Mouse (Mus musculus) embryo, embryonic 11.5 days (tissue): Measurements from ENCODE around the gene Gm38655.
"Not testable (repeated sequence)": the region's sequence is repeated elsewhere in the genome, so short reads cannot be mapped to it uniquely, and the experiment has no call there.

Source experiments
- DNase-seq: peaks from one replicate; pipeline ENCODE4 v3.0.0-alpha.2; 2012; ENCODE audit warnings: low read depth, low spot score

The Gm38655 gene

DNA sequence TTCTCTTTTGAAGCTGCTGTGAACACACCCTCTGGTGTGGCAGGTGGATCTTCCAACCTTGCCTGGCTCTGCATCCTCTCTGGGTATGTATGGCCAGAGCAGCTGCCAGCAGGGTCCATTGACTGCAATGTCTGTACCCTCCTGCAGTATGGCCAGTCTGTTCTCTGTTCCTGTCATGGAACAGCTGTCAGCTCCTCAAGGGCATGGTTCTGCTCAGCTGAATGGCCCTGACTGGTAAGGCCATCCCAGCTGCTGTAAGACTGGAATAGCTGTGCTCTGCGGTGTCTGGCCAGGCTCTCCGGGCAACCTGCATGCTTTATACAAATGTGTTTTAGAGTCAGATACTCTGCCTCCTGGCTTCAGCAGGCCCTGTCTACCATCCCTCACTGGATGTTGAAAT lies 5.6 kb downstream of the Gm38655 start:
- DNase-seq: no peak

DNA sequence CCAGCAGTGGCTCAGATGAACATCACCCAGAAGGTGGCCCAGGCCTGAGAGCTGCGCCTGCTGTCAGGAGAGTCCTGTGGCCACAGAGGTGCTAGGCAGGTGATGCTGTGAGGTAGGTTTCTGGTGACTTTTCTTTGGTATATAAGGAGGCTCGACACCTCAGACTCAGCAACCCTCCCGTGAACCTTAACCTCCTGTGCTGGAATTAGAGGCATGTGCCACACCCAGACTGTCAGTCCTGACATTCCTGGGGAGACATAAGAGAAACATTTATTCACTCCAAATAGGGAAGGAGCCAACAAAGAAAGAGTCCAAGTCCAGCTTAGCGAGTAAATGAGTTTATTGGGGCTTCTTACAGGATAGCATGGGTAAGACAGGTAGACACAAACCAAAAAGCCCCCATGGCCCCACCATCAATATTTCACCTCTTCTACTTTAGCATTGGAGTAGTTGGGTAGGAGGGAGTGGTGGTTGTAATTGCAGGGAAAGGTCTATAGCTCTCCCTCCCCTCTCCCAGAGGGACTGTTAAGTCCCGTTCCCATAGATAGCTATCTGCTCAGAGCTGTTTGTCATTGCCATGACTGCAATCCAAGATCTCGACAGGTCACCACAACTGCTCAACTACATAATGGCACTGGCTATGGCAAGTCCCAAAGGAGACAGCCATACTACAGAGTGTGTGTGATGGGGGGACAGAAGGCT lies 9.2 kb downstream of the Gm38655 start:
- no peak for DNase-seq

DNA sequence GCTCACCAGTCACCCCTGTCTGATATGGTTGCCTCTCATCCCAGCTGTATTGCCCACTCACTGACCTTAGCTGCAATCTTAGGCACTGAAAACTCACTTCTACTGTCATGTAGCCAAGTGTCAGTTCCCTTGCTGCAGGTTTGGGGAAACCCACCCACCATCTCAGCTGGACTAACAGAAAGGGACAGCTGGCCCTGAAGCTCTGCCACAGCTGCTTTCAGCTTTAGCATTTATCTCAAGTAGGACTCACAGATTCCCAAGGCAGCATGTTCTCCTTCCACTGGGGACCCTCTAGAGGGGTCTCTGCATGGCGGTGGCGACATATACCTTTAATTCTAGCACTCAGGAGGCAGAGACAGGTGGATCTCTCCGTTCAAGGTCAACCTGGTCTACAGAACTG lies 10.5 kb downstream of the Gm38655 start:
- no peak for DNase-seq

DNA sequence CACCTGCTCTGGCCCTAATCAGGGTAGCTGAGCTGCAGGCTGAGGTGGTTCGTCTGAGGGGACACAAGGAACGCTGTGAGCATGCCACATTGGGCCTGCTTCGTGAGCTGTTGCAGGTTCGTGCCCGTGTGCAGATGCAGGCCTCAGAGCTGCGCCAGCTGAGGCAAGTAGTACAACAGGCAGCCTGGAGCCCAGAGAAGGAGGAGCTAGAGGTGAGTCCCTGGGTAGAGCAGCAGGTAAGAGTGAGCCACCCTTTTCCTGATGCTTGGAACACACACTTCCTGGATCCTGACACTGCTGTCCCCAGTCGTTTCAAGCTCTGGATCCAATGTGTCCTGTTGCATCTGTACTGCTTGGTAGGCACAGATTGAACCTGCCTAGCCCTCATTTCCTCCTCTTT lies 11.9 kb downstream of the Gm38655 start:
- DNase-seq: no peak

DNA sequence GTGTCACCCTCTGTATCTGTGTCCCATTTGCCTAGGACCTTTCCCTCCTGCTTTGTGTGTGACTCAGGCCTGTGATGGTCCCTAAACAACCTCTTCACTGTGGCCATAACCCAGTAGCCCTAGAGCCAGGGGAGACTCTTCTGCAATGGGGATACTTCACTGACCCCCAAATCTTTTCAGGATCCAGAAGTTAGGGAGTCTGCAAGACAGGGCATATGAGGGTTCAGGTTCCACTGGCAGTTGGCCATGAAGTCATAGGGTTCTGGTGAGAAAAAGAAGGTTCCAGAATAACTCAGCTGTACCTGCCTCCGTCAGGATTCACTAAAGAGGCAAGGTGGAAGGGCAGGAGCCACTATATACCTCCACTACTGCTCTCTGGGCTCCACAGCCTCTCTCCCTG lies 13.1 kb downstream of the Gm38655 start, which contains the start of gene Ccdc154:
Gene Ccdc154 (plus strand): TSS at position 301 of the 400 bp plus-strand sequence.
- DNase-seq: no peak

DNA sequence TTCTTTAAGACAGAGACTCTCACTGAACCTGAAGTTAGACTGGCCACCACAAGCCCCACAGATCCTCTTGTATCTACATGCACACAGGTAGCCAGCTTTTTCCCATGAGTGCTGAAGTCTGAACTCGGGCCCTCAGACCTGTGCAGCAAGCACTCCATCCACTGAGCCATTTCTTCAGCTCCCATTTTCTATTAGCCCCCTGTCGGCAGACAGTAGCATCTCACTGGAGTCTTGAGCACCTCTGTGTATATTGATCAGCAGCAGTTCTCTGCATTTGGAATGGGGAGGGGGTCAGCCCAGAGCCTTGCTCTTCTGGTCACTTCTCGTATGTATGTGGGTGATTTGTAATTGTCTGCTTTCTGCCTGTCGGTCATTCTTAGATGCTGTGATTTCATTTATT lies 35.3 kb downstream of the Gm38655 start:
- DNase-seq: no peak

DNA sequence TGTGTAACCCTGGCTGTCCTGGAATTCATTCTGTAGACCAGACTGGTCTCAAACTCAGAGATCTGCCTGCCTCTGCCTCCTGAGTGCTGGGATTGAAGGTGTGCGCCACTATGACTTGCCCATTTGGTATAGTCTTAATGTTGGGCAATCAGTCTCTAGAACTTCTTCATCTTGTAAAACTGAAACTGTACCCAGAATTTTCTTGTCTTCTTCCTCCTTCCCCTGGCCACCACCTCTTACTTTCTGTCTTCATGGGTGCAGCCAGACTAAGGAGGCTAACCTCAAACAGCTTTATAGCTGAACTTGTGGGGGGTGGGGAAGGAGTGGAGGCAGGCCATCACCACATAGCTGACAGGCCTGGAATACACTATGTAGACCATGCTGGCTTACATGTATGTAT lies 36.5 kb downstream of the Gm38655 start:
- DNase-seq: no peak

DNA sequence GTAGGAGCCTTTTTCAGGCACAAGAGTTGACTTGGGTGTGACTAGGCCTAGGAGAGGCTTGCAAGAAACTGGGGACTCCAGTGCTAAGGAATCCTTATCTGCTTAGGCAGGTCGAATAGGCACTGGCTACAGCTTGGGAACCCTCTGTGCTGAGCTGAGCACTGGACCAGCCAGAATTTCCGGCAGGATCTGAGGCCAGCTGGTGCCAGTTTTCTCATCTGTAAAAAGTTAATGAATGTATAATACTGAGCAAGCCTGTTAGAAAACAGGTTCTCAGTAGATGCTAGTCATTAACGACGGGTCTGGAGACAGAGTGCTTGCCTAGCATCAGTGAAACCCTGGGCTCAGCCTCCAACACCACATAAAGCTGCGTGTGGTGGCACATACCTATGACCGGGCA lies 39.6 kb downstream of the Gm38655 start:
- no peak for DNase-seq

DNA sequence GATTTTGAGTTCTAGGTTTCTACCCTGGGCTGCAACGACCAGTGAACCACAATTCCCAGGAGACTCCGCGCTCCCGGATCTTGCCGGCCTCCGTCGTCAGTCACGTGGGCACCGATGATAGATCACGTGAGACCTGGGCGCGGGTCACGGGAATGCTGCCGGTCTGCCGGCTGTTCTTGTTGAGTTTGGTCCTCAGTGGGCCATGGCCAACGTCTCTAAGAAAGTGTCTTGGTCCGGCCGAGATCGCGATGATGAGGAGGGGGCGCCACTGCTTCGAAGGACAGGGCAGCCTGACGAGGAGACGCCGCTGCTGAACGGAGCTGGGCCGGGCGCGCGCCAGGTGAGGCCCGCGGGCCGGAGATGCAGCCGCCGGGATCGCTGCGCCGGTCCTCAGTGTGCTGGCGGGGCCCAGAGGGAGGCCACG lies 42.0 kb downstream of the Gm38655 start, which contains the start of gene Clcn7:
Gene Clcn7 (plus strand): TSS at position 117 of the 424 bp plus-strand sequence.
- DNase-seq: peak; percentile 88

DNA sequence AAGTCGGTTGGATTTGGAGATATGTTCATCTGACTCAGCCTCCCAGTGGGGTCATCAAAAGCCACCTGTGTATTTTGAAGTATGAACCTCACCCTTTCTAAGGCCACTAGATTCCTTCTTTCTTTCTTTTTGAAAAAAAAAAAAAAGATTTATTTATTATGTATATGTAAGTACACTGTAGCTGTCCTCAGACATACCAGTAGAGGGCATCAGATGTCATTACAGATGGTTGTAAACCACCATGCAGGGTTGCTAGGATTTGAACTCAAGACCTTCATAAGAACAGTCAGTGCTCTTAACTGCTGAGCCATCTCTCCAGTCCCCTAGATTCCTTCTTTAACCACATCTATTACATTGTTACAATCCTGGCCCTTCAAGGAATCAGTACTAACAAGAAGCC lies 45.2 kb downstream of the Gm38655 start:
- no peak for DNase-seq

DNA sequence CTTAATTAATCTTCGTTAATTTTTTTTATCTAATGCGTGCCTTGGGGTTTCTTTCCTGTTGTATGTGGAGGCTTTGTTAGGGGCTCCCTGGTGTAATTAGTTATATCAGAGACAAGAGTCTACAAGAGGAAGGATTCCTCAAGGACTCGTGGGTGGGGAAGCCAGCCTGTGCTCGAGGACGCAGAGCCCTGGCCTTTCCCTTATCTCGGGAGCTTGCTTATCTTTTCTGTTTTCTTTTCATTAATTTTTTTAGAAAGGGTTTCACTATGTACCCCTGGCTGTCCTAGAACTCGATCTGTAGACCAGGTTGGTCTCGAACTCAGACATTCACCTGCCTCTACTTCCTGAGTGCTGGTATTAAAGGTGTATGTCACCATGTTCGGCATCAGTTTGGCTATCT lies 47.6 kb downstream of the Gm38655 start:
- no peak for DNase-seq

DNA sequence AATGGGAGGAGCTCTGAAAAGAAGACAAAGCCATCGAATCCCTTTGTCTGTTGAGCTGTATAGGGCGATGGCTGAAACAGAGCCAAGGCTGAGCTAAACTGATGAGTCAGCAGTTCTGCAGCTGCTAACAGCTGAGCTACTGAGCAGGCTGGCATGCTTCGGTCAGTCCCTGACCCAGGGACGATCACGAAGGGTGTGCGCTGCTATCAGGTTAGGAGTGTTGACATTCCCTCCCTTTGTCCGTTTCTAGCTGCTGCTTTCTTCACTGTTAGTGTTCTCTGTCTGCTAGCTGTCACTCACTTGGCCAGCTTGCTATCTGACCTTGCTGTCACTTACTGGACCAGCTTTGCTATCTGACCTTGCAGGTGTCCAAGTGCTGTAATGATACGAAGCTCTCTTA lies 48.2 kb downstream of the Gm38655 start:
- DNase-seq: no peak

DNA sequence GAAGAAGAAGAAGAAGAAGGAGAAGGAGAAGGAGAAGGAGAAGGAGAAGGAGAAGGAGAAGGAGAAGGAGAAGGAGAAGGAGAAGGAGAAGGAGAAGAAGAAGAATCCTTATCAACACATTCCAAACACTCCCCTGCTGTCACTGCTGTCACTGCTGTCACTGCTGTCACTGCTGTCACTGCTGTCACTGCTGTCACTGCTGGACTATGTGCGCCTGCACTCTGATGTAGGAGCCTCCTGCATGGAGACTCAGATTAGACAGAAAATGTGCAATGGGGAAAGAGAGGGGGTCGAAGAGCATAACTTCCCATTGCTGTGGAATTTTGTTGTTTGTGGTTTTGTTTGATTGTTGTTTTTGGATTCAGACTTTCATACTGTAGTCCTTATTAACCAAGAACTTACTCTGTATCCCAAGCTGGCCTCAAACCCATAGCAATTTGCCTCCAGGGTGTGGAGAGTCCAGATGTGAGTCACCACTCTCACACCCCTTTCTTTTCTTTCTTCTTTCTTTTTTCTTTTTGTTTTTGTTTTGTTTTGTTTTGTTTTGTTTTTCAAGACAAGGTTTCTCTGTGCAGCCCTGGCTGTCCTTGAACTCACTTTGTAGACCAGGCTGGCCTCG lies 49.7 kb downstream of the Gm38655 start:
- not testable (repeated sequence) for DNase-seq

DNA sequence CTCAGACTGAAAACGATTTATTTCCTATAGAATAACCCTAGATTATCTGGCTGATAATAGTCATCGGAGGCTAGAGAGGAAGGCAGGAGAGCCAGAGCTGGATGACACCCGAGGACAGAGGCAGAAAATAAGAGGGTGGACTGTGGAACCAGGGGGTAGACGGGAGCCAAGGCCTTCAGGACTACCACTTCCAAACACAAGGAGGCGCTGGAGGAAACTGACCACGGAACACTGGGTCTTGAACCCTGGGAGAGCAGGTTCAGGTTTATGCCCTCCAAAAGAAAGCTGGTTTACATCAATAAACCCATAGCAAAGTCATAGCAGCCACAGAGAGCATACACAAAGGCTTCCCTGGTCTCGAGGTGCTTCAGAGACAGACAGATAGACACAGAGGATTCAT lies 51.3 kb downstream of the Gm38655 start:
- no peak for DNase-seq
